Mouse (Mus musculus): Measurements from ENCODE around the gene Pth2.

Pth2 gene

GRCm38 (mm10) chr7:45180896-45181477 lies at the start of gene Pth2:
Gene Pth2 (plus strand): TSS chr7:45180995.
- in situ Hi-C loops (cut with MboI; ENCODE audit: unreplicated experiment in 2 of 2): no loop called here

- in situ Hi-C loops (cut with MboI; ENCODE audit: unreplicated experiment in 2 of 2): no loop called here
Measured at GRCm38 (mm10) chr7:45131850-45132249, 48.9 kb upstream of the Pth2 start.

- in situ Hi-C loops (cut with MboI; ENCODE audit: unreplicated experiment in 2 of 2): no loop called here
Measured at GRCm38 (mm10) chr7:45133446-45134159, 47.2 kb upstream of the Pth2 start.

- in situ Hi-C loops (cut with MboI; ENCODE audit: unreplicated experiment in 2 of 2): loop anchor here in 1 of 2 experiments (5.0 kb wide), 1 partner anchor 52 kb away; no protein-coding TSS in a partner anchor
Measured at GRCm38 (mm10) chr7:45134544-45135026, 46.2 kb upstream of the Pth2 start.

GRCm38 (mm10) chr7:45135370-45135769 lies 45.4 kb upstream of the Pth2 start:
- in situ Hi-C loops (cut with MboI; ENCODE audit: unreplicated experiment in 2 of 2): loop anchor here in 1 of 2 experiments (5.0 kb wide), 1 partner anchor 53 kb away; no protein-coding TSS in a partner anchor

- in situ Hi-C loops (cut with MboI; ENCODE audit: unreplicated experiment in 2 of 2): loop anchor here in 1 of 2 experiments (5.0 kb wide), 1 partner anchor 54 kb away; no protein-coding TSS in a partner anchor
Measured at GRCm38 (mm10) chr7:45135993-45136567, 44.7 kb upstream of the Pth2 start, which contains the start of the genes Gm45713 and Flt3l. Gene Gm45713 (minus strand): TSS chr7:45136231. Gene Flt3l (minus strand): TSS chr7:45136432.

GRCm38 (mm10) chr7:45137171-45138006 lies 43.4 kb upstream of the Pth2 start:
- in situ Hi-C loops (cut with MboI; ENCODE audit: unreplicated experiment in 2 of 2): loop anchor here in 1 of 2 experiments (5.0 kb wide), 1 partner anchor 55 kb away; no protein-coding TSS in a partner anchor

GRCm38 (mm10) chr7:45138403-45138802 lies 42.4 kb upstream of the Pth2 start:
- in situ Hi-C loops (cut with MboI; ENCODE audit: unreplicated experiment in 2 of 2): loop anchor here in 1 of 2 experiments (5.0 kb wide), 1 partner anchor 56 kb away; no protein-coding TSS in a partner anchor

- in situ Hi-C loops (cut with MboI; ENCODE audit: unreplicated experiment in 2 of 2): loop anchor here in 1 of 2 experiments (5.0 kb wide), 1 partner anchor 58 kb away; no protein-coding TSS in a partner anchor
Measured at GRCm38 (mm10) chr7:45139904-45140723, 40.7 kb upstream of the Pth2 start.

GRCm38 (mm10) chr7:45141319-45141718 lies 39.5 kb upstream of the Pth2 start:
- in situ Hi-C loops (cut with MboI; ENCODE audit: unreplicated experiment in 2 of 2): no loop called here

- in situ Hi-C loops (cut with MboI; ENCODE audit: unreplicated experiment in 2 of 2): no loop called here
Measured at GRCm38 (mm10) chr7:45141914-45142313, 38.9 kb upstream of the Pth2 start.

GRCm38 (mm10) chr7:45144368-45145174 lies 36.2 kb upstream of the Pth2 start:
- in situ Hi-C loops (cut with MboI; ENCODE audit: unreplicated experiment in 2 of 2): no loop called here

GRCm38 (mm10) chr7:45145460-45145859 lies 35.3 kb upstream of the Pth2 start:
- in situ Hi-C loops (cut with MboI; ENCODE audit: unreplicated experiment in 2 of 2): no loop called here

GRCm38 (mm10) chr7:45147267-45147666 lies 33.5 kb upstream of the Pth2 start:
- in situ Hi-C loops (cut with MboI; ENCODE audit: unreplicated experiment in 2 of 2): no loop called here

GRCm38 (mm10) chr7:45147899-45148298 lies 32.9 kb upstream of the Pth2 start:
- in situ Hi-C loops (cut with MboI; ENCODE audit: unreplicated experiment in 2 of 2): no loop called here

GRCm38 (mm10) chr7:45148534-45149098 lies 32.2 kb upstream of the Pth2 start:
- in situ Hi-C loops (cut with MboI; ENCODE audit: unreplicated experiment in 2 of 2): no loop called here

GRCm38 (mm10) chr7:45149545-45149944 lies 31.2 kb upstream of the Pth2 start:
- in situ Hi-C loops (cut with MboI; ENCODE audit: unreplicated experiment in 2 of 2): no loop called here

GRCm38 (mm10) chr7:45150321-45150720 lies 30.5 kb upstream of the Pth2 start:
- in situ Hi-C loops (cut with MboI; ENCODE audit: unreplicated experiment in 2 of 2): loop anchor here in 1 of 2 experiments (10.0 kb wide), 1 partner anchor 166 kb away; the partner anchor contains the start of gene Prmt1

All from v-Abl transformed pro-B cells (cell line).